Mouse (Mus musculus) right cerebral cortex, postnatal 36 days (tissue): ENCODE data around the gene Acbd5.

ENCODE experiments used
- DNase-seq, 2 experiments: peaks; one replicate each; pipeline ENCODE4 v3.0.0; 2022; ENCODE audit warnings: low spot score in 2 of 2, mixed read lengths in 1 of 2

Gene Acbd5

GRCm38 (mm10) chr2:23068894-23069744, 1.2 kb downstream of the Acbd5 start:
- peak; percentile 93 to 95 for DNase-seq

GRCm38 (mm10) chr2:23070491-23070890, 2.5 kb downstream of the Acbd5 start:
- DNase-seq = no peak

- DNase-seq = no peak
These were observed 3.4 kb downstream of the Acbd5 start for GRCm38 (mm10) chr2:23071406-23071805.

GRCm38 (mm10) chr2:23075846-23076245, 7.9 kb downstream of the Acbd5 start:
- no peak for DNase-seq

GRCm38 (mm10) chr2:23076783-23077182, 8.8 kb downstream of the Acbd5 start:
- no peak for DNase-seq

GRCm38 (mm10) chr2:23077693-23078092, 9.7 kb downstream of the Acbd5 start:
- no peak for DNase-seq

- no peak for DNase-seq
These were observed 10.6 kb downstream of the Acbd5 start for GRCm38 (mm10) chr2:23078588-23078987.

GRCm38 (mm10) chr2:23084540-23084939, 16.6 kb downstream of the Acbd5 start:
- DNase-seq = no peak

GRCm38 (mm10) chr2:23092216-23092615, 24.2 kb downstream of the Acbd5 start:
- DNase-seq = no peak

- no peak for DNase-seq
These were observed 29.1 kb downstream of the Acbd5 start for GRCm38 (mm10) chr2:23097028-23097427.

- DNase-seq = no peak
These were observed 34.3 kb downstream of the Acbd5 start for GRCm38 (mm10) chr2:23102266-23102665.

GRCm38 (mm10) chr2:23119573-23119972, 51.6 kb downstream of the Acbd5 start:
- DNase-seq = no peak

GRCm38 (mm10) chr2:23155199-23155621, 87.2 kb downstream of the Acbd5 start:
- DNase-seq = no peak

GRCm38 (mm10) chr2:23155777-23156607, 88.0 kb downstream of the Acbd5 start, which contains the start of the genes Mastl and Yme1l1:
Gene Mastl (minus strand): TSS chr2:23156024.
Gene Yme1l1 (plus strand): TSS chr2:23156369.
- peak; percentile 97 to 99 for DNase-seq

- no peak for DNase-seq
These were observed 88.7 kb downstream of the Acbd5 start for GRCm38 (mm10) chr2:23156608-23157081.
